Mouse (Mus musculus) naive thymus-derived CD4-positive, alpha-beta T cell, adult 2 months (primary cell): Measurements from ENCODE around the gene Spats1.
"Not testable (repeated sequence)": the region's sequence is repeated elsewhere in the genome, so short reads cannot be mapped to it uniquely, and the experiment has no call there.

Source experiments
- DNase-seq: peaks from one replicate; pipeline ENCODE4 v3.0.0-alpha.2; 2011; ENCODE audit warnings: low read depth

Spats1 gene

GRCm38 (mm10) chr17:45489736-45490135 is 14.5 kb upstream of the Spats1 start:
- no peak for DNase-seq

- DNase-seq: peak; percentile 78
Observed at GRCm38 (mm10) chr17:45488321-45489254, 13.4 kb upstream of the Spats1 start.

DNA sequence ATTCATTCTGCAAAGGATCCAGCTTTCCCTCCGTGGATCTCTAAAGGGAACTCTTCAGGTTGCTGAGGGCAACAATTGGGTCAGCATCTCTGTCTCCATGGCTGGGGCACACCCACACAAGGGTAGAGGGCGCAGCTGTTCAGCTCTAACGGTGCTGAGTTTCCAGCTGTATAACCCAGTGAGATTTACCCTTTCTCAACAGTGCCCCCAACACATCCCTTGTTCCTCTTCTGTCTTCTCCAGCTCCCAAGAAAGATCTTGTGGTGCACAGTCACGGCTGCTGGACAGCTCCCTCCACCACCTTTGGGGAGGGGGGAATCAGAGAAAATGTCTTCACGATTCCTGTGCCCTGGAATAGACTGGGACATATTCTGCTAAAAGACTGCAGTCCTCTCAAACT is 12.0 kb upstream of the Spats1 start:
- no peak for DNase-seq

GRCm38 (mm10) chr17:45485581-45485980 is 10.4 kb upstream of the Spats1 start:
- no peak for DNase-seq

DNA sequence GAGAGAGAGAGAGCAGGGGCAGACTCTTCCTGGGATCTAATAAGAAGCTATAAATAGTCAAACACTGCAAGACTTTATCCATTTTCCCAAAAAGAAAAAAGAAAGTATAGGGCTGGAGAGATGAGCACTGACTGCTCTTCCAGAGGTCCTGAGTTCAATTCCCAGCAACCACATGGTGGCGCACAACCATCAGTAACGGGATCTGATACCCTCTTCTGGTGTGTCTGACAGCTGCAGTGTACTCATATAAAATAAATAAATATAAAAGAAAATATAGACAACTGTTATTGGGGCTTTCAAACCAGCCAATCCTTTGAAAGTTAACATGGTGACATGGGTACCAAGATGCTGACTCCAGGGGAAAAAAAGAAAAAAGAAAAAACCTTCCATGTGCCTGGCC is 5.2 kb upstream of the Spats1 start:
- peak; percentile 44 for DNase-seq

DNA sequence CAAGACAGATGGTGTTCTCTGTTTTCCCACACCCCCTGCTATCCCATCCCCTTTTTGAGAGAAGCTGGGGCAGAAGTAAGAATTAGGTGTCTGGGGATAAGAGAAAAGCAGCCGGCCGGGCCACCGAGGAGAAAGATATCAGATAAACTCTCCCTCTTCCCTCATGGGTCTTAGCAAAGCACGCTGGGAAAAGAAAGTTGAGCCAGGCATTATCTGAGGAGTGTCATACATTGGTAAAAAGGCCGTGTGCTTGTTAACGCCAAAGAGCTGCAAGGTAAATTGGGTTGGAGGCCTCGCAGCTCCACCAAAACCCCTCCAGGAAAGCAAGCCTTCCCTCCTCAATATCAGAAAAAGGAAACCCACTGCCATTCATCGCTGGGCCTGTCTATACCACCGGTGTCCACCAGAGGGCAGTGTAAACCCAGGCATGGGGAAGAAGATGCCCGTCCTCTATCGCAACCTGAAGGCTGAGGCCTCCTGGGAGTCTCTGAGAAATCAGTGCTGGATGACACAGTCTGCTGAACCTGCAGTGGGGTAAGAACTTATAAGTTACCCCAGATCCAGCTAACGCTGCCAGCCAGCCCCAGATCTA is 3.1 kb upstream of the Spats1 start:
- DNase-seq: peak; percentile 90

- DNase-seq: no peak
Observed at GRCm38 (mm10) chr17:45474146-45474545, 1.1 kb downstream of the Spats1 start.

GRCm38 (mm10) chr17:45473667-45474066 is 1.5 kb downstream of the Spats1 start:
- DNase-seq: no peak

DNA sequence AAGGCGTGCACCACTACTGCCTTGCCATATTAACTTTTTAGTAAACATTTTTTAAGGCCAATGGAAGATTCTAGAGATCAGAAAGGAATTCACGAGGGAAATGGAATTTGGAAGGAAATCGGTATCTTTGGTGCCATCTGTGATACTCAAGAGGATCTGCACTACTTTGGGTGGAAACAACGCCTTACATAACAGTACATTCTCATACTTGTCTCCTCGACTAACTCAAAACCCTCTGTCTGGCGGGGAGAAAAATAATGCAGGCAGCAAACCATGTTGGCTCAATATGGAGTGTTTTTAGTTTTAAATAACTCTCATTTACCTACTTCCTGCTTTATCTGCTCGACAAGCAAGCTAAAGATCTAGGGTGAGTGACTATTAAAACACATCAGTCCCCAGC is 4.5 kb downstream of the Spats1 start:
- no peak for DNase-seq

DNA sequence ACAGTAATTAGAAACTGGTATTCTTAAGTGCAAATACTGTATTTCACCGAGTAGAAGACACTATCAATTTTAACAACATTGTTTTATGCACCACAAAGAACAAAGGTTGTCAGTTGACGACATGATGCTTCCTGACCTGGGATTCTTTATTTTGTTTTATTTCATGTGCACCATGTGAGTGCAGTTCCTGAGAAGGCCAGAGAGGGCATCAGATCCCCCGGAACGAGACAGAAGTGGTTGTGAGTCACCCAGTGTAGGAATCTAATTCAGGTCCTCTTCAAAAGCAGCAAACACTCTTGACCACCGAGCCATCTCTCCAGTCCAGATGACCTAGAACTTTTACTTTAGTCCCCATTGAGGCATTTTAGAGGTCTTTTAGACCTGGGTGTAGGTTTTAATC is 6.9 kb downstream of the Spats1 start:
- DNase-seq: no peak

GRCm38 (mm10) chr17:45466701-45467100 is 8.5 kb downstream of the Spats1 start:
- no peak for DNase-seq

DNA sequence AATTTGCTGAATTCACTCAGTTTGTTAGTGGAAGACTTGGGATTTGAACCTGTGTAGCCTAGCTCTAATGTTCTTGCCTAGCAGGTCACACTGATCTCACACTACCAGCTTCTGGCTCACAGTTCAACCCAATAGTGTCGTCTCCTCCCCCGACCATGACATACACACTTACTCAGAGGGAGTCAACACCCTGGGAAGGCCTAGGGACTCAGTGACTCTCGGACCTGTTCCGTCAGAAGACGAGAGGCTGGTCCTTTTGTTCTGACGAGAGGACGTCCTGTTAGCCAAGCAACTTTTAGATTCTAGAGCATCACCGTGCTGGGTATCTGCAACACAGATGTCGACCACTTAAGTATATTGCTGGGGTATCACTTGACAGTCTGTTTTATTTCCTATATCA is 11.0 kb downstream of the Spats1 start:
- no peak for DNase-seq

- DNase-seq: no peak
Observed at GRCm38 (mm10) chr17:45462506-45462905, 12.7 kb downstream of the Spats1 start.

GRCm38 (mm10) chr17:45459062-45459461 is 16.2 kb downstream of the Spats1 start:
- no peak for DNase-seq

- DNase-seq: no peak
Observed at GRCm38 (mm10) chr17:45458516-45458915, 16.7 kb downstream of the Spats1 start.

- no peak for DNase-seq
Observed at GRCm38 (mm10) chr17:45457487-45457886, 17.7 kb downstream of the Spats1 start.

- DNase-seq: no peak
Observed at GRCm38 (mm10) chr17:45456260-45457152, 18.7 kb downstream of the Spats1 start.

DNA sequence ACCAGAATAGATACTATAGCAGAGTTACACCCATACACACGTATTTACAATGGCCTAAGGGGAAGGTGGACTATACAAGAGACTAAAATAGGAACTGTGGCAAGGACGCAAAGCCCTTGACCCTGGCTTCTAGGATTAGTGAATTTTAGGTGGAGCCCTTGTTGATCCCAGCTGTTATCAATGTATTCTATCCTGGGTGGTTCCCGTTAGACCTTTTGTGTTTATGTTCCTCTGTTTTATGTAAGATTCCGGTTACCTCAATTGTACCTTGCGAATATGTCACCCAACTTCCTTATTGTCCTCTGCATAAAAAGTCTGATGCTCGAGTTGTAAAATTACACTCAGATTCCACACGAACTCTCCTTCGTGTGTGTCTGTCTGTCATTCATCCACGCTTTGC is 19.4 kb downstream of the Spats1 start:
- DNase-seq: not testable (repeated sequence)

DNA sequence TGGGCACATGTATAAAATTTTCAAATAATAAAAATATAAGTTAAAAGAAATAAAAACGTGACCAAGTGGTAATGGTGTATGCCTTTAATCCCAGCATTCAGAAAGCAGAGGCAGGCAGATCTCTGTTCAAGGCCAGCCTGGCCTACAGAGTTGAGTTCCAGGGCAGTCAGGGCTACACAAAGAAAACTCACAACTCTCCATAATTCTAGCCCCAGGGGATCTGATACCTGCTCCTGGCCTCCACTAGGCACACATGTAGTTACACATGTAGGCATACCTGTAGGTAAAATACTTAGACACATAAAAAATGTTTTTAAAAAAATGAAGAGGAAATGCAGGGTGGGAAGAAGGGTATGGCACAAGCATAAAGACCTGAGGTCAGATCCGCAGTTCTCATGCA is 20.4 kb downstream of the Spats1 start:
- DNase-seq: no peak

GRCm38 (mm10) chr17:45452271-45452670 is 22.9 kb downstream of the Spats1 start:
- no peak for DNase-seq

GRCm38 (mm10) chr17:45450153-45450552 is 25.1 kb downstream of the Spats1 start:
- DNase-seq: no peak

DNA sequence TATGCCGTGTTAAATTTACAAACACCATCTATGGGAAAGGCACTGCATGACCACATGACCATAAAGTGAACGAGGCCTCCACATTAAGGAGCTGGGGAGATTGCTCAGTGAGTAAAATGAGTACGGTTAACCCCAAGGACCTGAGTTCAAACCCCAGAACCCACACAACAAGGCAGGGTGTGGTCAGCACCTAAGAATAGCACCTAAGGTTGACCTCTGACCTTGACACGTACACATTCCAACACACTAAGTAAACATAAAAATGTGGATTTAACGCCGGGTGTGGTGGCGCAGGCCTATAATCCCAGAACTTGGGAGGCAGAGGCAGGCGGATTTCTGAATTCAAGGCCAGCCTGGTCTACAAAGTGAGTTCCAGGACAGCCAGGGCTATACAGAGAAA is 25.6 kb downstream of the Spats1 start:
- no peak for DNase-seq

DNA sequence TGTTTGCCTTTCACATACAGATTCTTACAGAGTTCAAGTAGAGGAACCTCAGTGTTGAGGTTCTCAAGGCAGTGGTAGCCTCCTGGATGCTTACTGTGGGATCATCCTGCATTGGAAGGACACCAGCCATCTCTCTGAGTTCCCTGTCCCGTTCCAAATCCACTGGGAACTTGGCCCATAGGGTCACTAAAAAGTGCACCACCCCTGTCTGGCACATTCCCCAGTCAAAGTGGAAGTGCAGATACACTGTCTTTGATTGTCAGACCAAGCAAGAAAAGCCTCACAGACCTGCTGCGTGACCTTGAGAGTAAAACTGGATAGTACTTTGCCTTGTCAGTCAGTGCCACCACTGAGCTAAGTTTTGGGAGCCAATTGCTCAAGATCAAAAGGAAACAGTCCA is 28.2 kb downstream of the Spats1 start:
- no peak for DNase-seq
